Mouse (Mus musculus) gastrocnemius, postnatal 4 days (tissue): Measurements from ENCODE around the gene Pcgf1. TPM values are rescaled to one million over a fixed set of nuclear protein-coding genes. Genes with fewer than 3 reads are reported as not detected.
A peak's percentile ranks its signal among the peaks of the same experiment; 100 is the strongest.

Experiments
- DNase-seq, 2 experiments: peaks; one replicate each; pipeline ENCODE4 v3.0.0; 2021 to 2022; ENCODE audit warnings: low spot score in 2 of 2, mixed read lengths in 2 of 2
- long read RNA-seq, 2 experiments: library from polyadenylated mRNA; stranded (forward); transcript quantifications; one replicate each; pipeline ENCODE4 v2.0.0; 2021
- total RNA-seq, 2 experiments: library from RNA; stranded (reverse); gene quantifications; 2 replicates each; pipeline ENCODE4 v1.2.3; 2021

Pcgf1 gene
- 10 to 100 TPM in 1 of 2 experiments, 1 to 10 TPM in 1; 9.4 to 11.3 TPM for total RNA-seq
- long read RNA-seq, experiment 1, partial matches to known transcripts, result 1 of 5 reads
- long read RNA-seq, experiment 1, other reads (novel, unspliced or antisense), result 0 of 5 reads
- long read RNA-seq, experiment 2, partial matches to known transcripts, result 0 of 3 reads
- long read RNA-seq, experiment 2, other reads (novel, unspliced or antisense), result 1 of 3 reads

DNA sequence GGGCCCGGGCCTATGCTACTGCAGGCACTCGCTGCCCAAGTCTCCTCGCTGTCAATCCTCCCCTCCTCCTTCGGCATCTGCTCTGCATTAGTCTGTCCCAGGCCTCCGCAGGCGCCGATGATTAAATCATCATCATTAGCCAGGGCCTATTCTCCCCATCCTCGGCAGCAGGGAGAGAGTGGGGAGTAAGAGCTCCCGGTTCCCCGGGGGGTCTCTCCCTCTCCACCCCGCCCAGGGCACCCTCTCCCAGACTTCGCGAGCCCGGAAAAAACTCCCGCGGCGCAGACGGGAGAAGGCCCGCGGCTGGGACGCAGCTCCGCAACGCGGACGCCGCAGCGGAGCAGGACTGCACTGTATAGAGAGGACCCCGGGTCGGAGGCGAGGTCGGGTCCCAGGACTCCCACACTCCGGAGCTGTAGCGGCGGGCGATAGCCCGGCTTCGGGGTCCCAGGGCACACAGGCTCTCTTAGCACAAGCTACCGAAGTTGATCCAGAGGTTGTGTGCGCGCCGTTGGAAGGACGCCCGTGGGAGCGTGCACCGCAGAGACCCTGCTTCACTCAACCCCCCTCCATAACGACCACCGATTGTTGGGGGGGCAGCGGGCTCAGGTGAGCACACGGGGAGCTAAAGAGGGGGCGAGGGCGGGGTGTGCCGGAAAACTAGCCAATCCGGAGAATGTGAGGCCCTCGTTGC lies at the start of gene Pcgf1:
TSS of gene Pcgf1 (plus strand) at position 240 of the 694 bp plus-strand sequence.
- DNase-seq, result no peak

DNA sequence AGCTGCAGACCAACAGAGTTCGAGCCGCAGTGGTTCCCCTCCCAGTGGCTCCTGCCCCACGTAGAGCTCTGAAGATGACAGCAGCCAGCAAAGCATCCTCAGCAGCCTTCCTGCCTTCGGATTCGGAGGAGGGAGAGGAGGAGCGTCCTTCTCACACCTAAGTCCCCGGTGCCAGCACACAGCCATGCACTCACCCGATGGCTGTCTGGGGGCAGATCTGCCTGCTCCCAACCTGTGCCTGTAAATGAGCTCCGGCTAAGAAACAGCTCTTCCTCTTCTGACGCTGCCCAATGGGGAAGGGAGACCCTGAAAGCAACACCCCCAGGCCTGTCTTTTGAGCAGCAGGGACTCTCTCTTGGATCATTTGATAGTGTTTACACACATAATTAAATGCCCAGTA lies 47.9 kb upstream of the Pcgf1 start:
- no peak for DNase-seq

- DNase-seq, result no peak
Observed at GRCm38 (mm10) chr6:83031111-83031510, 46.6 kb upstream of the Pcgf1 start.

- no peak for DNase-seq
Observed at GRCm38 (mm10) chr6:83031921-83032590, 45.6 kb upstream of the Pcgf1 start.

GRCm38 (mm10) chr6:83032769-83033191 lies 44.9 kb upstream of the Pcgf1 start:
- peak in 1 of 2 experiments; percentile 51 for DNase-seq

GRCm38 (mm10) chr6:83033249-83034185 lies 44.2 kb upstream of the Pcgf1 start, which contains the start of the genes Dok1 and Loxl3:
TSS of gene Dok1 (minus strand) at chr6:83033471.
TSS of gene Loxl3 (plus strand) at chr6:83034173.
- DNase-seq, result peak; percentile 63 to 80

GRCm38 (mm10) chr6:83034463-83035055 lies 43.1 kb upstream of the Pcgf1 start:
- no peak for DNase-seq

DNA sequence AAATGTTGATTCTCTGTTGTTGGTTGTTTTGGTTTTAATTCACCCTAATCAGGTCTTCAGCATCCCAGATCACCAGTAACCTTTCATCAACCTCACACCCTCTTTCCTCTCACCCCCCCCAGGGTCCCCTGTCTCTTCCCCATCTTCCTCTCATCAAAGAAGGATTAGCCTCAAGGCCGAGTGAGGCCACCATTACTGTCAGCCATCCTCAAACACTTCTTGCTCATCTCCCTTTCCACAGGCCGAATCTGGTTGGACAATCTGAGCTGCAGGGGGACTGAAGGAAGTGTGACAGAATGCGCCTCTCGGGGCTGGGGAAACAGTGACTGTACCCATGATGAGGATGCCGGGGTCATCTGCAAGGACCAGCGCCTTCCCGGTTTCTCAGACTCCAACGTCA lies 40.5 kb upstream of the Pcgf1 start:
- no peak for DNase-seq

- peak; percentile 72 to 86 for DNase-seq
Observed at GRCm38 (mm10) chr6:83038496-83039012, 39.1 kb upstream of the Pcgf1 start.

- DNase-seq, result no peak
Observed at GRCm38 (mm10) chr6:83040601-83041000, 37.1 kb upstream of the Pcgf1 start.

- no peak for DNase-seq
Observed at GRCm38 (mm10) chr6:83043561-83043960, 34.1 kb upstream of the Pcgf1 start.

DNA sequence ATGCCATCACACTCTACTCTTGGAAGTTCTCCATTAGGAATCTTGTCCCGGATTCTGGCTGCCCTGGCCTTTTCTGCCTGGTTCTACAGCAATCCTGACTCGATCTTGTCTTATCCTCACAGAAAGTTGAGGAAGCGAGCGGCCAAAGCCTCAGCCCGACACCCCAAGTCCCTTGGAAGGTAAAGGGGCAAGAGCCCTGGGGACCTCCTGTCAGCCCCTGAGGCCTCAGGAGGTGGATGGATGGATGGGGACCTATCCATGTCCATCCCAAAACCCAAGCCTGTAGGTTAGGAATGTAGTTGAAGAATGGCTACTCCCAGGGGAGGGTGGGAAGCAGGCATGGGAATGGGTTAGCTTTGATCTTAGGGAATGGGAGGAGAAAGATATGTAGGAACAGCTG lies 33.7 kb upstream of the Pcgf1 start:
- no peak for DNase-seq

DNA sequence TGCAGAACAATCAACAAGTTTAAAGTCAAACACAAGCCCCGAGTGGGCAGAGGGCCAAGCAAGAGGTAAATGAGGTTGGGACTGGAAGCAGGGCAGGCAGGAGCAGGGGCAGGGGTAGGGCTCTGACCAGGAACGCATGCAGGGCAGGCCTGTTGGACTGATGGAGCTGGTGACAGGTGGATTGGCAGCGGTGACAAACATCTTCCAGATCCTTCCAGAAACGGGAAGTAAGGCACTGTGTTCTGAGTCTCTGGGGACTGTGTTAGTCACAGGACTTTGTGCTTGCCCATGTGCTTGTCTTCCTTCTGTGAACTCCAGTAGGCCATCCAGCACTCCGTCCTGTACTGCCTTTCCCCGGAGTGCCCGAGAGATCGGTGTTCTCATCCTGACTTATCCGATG lies 32.9 kb upstream of the Pcgf1 start:
- no peak for DNase-seq

DNA sequence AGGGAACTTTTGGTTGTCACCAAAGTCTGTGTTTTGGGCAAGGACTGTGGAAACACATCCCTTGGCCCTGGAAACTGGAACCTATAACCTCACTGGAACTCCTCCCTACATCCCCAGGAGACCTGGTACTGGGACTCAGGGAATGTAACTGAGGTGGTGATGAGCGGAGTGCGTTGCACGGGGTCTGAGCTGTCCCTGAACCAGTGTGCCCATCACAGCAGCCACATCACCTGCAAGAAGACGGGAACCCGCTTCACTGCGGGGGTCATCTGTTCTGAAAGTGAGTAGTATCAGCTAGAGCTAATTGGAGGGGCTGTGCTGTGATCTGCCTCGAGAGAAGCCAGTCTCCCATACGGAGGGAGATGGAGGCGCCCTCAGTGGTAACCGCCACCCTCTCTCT lies 28.3 kb upstream of the Pcgf1 start:
- no peak for DNase-seq

DNA sequence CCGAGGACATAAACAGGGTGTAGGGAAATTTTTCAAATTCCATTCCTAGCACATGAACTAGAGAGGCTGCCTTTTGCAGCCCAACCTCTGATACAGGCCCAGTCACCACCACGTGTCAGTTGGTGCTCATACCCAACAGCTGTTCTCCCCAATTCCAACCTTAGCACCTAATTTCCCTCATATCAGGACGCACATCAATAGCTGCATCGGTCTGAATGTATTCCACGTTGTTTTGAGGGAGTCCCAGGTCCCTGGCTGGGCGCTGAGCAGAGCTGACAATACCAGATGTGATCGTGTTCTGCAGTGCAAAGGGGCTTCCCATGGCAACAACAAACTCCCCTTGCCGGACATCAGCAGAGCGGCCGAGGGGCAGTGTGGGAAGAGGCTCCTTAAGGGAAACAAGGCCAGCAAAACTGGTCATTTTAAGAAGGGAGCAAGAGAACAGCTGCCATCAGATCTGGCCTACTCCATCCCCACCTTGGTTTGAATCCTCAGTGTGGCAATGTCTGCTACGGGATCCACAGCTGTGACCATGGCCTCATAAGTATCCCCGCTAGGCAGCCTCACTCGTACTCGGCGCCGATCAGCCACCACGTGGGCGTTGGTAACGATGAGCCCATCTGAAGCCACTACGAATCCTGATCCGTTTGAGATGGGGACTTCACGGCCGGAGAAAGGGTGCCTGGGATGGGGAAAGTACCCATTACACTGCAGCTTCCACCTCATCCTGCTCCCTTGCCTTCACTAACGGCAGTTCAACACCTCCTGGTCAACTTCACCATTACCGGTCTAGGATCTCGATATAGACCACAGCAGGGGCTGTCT lies 24.3 kb upstream of the Pcgf1 start:
- DNase-seq, result no peak

DNA sequence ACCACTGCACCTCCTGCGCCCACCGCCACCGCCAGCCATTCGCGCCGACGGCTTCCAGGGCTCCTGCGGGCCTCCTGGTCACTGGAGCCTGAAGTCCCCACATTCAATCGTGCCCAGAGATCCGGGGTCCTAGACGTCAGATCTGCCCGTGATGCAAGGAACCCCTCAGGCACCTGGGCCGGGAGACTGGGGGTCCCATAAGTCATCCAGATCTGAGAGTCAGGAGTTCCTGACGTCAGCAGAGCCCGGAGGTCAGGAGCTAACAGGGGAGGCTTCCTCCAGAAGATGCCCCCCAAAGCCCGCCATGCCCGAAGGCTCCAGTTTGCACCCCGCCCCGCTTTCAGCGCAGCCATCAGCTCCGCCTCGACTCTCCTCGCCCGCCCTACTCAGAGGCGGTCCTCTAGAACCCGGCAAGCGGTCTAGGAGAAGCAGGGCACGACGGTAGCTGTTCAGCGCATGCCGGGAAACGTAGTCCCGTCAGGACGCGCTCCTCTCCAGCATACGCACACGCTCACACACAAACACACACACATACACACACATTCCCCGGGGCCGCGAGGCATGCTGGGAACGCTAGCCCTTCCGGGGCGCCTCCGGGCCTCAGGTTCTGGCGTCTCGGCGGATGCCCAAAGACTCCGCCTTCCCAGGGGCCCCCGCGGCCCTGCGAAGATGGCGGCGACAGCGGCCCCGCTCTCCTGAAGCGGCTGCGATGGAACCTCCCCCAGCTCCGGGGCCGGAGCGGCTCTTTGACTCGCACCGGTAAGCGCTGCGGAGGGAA lies 23.4 kb upstream of the Pcgf1 start, which contains the start of gene Aup1:
TSS of gene Aup1 (plus strand) at position 448 of the 778 bp plus-strand sequence.
- DNase-seq, result peak; percentile 91 to 95

- DNase-seq, result no peak
Observed at GRCm38 (mm10) chr6:83054871-83055431, 22.7 kb upstream of the Pcgf1 start, which contains the start of gene Htra2. TSS of gene Htra2 (minus strand) at chr6:83055273.

DNA sequence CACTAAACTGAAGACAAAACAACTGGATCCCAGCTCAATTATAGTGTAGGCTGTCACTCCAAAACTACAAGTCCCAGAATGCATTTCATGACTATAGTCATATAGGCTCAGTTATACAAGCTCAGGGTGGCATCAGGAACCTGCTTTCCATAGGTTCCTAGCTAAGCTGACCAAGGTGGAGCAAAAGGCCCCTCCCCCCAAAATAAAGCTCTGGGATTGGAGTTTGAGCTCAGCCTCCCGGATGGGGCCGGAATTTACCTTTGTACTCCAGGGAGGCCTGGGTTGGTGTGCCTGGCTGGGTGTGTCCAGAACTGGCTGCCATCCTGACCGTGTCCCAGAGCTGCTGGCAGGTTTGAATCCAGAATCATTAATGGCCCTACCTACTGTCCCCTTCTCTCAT lies 19.9 kb upstream of the Pcgf1 start, which contains the start of gene Dqx1:
TSS of gene Dqx1 (plus strand) at position 55 of the 400 bp plus-strand sequence.
- no peak for DNase-seq
